Mouse (Mus musculus) layer of hippocampus, adult 9-10 months (tissue): ENCODE measurements around the gene Cdc42.

Source experiments
- DNase-seq: peaks from one replicate; pipeline ENCODE4 v3.0.0; 2022; ENCODE audit warnings: low spot score

Cdc42 gene

DNA sequence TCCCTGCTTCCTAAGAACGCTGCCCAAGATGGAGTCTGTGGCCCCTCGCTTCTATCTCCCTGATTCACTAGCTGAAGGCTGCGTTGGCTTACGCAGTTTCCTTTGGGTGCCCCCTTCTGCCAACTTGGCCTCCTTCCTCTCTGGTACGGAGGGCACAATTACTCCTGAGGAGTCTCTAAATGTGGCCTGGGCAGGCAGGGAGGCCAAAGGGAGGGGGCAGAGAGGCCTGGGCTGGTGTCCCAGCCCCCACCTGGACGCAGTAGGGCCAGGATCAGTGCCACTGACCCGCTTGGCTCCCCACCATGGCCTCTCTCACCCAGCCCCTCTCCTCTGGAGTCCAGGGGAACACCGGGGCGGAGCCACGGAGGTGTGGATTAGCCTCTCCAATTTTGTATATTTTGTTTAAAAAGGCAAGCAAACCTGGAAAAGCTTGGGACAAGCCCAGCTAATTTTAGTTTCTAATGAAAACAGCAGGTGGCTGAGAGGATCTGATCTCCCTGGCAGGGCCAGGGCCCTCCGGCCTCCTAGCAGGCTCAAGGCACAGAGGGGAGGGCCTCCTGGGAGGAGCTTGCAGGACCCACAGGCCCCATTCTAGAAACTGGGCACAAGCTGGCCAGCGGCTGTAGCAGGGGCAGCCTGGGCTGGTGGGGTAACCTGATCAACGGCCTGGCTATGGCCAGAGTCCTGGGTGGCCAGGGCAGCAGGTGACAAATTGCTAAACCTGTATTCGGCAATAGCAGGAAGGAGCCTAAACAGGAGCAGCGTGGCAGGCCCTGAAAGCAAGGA is 71.5 kb downstream of the Cdc42 start:
- no peak for DNase-seq

DNA sequence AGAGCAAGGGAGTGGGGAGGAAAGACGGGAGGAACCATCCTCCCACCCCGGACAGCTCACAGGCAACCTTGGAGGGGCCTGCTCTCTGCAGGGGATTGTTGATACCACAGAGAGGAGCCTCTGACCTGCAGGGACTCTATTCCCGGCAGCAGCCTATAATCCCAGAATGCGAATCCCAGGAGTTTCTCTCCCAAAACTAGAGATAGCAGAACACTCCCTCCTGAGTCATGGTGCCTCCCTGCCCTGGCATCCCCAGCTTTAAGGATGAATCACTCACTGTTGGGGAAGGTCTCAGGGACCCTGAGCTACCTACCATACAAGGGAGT is 74.2 kb downstream of the Cdc42 start:
- DNase-seq = no peak

DNA sequence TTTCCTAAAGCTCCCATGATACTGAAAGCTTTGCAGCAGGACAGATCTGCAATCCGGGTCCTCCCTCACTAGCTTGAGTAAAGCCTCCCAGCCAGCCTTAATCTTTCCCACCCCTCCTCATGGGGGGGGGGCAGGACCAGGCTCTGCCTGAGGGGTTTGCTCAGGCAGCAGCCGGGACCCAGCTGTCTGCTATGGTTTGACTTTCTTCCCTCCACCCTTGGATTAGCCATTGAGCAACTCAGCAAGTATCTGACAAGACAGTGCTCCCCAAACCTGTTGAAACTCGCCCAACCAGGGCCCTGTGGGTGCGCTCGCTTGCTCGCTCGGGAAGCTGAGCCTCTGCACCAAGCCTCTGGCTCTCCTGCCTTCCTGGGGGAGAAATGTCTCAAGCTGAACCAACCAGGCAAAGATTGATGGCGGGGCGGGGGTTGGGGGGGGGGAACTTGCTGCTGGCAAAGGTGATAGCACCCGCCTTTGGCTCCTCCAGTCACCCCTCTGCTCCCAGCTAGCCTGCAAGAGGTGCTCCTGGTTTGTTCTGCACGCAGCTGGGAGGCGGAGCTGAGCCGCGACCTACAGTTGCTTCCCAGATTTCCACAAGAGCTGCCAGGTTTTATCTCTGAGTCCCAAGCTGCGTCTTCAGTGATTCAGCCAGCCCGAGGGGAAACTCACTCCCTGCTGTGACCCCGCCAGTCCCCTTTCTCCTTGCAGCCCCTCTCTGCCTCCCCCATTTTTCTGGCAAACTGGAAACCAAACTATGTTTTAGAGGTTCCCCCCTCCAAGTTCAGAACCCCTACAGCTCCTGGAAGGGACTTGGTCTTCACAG is 74.7 kb downstream of the Cdc42 start:
- DNase-seq = no peak

DNA sequence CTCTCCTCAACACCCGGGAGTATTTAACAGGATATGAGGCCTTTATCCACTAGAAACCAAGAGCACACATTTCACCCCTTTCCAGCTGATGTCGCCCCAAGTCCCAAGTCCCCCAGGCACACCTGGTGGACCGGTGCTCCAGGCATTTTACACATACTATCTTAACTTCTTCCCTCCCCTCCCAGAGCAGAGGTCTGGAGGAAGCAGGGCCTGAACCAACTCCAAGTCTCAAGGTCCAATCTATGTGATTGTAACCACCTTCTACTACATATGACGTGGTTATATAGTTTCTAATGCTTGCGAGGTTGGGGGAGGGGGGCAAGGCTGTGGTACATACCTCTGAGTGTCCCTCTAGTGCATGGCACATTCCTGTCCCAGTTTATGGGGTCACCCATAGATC is 75.4 kb downstream of the Cdc42 start:
- no peak for DNase-seq

DNA sequence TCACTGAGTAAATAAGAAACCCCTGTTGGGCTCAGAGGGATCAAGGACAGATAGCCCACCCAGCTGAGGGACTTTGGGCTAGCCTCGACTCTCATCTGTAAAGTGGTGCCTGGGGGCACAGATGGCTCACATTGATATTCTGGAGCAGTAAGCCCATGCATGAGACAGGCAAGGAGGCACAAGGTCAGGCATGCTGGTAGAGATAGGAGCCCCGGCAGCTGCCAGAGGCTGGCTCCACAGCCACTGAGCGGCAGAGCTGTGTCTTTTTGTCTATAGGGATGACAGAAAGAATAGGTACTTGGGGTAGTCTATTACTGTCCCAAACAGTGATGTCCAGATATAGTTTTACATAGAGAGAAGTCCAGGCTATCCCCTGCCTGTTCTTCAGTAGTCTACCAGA is 76.2 kb downstream of the Cdc42 start:
- DNase-seq = no peak

DNA sequence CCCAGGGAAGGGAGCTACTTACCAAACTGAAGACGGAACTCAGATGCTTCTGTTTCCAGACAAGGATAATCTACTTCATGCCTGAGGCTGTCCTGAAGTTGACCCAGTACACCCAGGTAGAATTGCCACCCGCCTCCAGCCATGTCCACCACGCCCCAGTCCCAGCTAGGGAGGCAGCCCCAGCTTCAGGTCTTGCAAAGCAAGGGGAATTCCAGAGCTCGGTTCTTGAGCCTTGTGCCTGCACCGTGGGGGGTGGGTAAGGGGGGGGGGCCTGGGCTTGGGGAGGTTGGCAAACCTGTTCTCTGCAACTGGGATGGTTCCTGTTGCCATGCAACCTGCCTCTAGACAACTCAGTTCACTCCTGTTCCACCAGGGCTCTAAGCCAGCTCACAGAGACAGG is 78.2 kb downstream of the Cdc42 start:
- no peak for DNase-seq

DNA sequence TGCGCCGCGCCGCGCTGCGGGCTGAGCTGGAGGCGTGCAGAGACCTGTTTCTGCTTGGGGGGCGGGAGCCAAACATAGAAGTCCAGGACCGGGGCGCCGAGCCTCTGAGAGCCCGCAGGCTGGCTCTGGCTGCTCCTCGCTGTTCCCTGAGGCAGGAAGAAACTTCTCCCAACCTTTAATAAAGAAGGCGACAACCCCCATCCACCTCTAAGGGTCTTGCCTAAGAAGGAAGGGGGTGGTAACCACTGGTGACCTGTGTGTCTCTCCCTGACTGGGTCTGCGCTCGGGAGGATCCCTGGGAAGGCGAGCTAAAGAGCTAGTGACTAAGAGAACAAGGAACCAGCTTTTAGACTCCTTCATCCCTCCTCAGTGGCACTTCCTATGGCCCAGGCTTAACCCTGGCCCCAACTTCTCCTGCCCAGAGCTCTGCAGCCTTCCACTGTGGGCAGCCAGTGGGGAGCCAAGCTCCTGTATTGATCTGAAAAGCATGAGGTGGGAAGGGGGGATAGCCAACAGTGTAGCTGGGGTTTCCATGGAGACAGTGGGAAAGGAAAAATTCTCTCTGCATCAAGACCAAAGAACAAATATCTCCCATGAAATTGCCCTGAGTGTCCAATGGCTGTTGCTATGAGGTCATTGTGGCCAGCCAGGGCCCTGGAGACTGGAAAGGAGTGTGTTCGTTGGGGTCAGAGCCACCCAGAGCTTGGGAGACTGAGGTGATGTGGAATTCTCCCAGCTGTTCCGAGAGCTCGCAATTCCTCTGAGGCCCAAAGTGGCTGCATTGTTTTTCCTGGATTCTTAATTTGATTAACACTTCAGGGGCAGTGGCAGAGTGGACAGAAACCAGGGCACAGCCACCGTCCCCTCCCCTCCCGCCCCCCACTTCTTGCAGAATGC is 79.1 kb downstream of the Cdc42 start:
- DNase-seq = no peak

DNA sequence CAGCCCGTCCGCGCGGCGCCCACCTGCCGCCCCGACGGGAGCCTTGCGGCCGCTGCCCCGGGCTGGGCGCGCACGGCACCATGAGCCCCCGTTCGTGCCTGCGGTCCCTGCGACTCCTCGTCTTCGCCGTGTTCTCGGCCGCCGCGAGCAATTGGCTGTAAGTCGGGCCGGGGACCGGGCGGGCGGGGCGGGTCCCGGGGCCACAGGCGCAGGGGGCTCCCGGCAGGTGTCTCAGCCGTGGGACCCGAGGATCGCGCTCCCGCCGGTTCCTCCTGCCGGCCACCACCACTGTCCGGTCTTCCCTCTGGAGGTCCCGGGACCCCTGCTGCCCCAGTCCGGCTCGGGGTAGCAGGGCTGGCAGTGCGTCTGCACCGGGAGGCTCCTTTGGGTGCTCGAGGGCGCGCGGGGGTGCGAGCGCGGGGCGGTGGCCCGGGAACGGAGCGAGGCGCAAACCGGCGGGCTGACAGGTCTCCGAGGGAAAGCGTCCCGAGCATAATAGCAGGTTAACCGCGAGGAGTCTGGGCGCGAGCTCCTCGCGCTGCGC is 79.8 kb downstream of the Cdc42 start:
- no peak for DNase-seq

DNA sequence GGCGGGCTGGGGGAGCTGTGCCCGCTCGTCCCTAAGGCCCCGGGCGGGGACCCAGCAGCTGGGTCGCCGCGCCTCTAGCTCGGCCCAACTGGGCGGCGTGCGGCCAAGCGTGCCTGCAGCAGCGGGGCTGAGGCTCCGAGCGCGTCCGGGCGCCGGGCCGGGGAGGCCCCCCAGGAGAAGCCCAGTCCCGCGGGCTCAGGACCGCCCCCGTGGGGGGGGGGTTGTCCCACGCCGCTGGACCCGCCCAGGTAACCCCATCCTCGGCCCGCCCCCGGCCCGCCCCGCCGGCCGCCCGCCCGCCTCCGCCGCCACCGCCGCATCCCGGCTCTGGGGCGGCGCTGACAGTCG is 80.4 kb downstream of the Cdc42 start, which contains the start of gene Wnt4:
Gene Wnt4, plus strand, starts transcription at position 324 of the 348 bp plus-strand sequence.
- no peak for DNase-seq

DNA sequence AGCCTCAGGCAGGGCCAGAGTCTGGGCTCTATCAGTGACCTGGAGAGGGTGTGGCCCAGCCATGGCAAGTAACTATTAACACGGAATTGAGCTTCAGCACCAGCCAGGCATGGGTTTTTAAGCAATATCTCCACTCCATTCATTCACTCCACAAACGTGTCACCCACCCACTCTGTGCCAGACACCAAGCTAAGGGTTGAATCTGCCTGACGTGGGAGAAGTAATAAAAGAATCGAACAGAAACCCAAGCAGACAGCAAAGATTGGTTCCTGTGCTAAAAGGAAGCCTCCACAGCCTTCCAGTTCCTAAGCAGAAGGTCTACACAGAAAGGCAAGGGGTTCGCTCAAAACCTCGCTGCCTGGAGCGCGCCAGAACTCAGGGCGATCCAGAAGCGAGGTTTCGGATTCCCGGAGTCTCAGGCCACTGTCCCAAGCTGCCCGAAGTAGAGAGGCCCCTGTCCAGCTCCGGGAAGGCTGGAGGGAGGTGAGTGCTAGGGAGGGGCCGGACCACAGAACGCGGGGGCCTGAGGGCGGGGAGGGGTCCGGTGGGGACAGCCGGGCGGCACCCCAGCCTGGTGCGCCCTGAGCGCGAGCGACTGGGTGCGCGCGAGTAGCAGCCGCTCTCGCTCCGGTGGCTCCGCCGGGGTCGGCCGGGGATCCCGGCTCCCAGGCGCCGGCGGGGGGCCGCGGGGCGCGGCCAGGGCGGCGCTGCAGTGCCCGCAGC is 80.9 kb downstream of the Cdc42 start:
- no peak for DNase-seq

DNA sequence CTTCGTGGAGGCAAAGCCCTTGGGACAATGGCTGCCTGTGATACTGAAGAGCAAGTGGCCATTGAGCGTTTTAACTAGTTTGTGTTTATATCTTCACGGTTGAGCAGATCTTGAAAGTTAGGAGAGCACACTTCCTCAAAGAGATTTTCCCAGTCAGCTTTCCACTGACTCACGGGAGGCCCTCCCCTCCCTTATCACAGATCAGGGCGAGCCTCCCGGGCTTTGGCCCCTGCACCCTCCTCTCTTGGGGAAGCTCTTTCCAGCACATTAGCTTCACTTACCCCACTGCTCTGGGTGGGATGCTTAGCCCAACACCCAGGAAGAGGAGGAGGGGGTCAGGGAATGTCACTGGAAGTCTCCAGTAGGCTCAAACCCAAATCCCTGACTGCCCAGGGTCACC is 83.2 kb downstream of the Cdc42 start:
- no peak for DNase-seq

DNA sequence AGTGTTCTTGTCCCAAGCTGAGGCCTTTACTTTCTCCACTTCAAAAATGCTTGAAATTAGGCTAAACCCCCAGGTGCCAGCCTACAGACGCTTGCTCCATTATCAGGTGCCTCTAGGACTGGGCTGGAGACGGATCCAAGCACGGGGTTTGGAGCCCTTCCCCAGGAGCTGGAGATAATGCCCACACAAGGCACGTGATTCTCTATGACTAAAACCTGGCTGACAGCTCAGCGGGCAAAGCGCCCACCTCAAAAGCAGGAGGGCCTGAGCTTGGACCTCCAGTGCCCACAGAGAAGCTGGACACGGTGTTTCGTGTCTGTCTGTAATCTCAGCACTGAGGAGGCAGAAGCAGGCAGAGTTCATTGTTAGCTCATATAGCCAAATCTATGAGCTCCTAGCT is 85.7 kb downstream of the Cdc42 start:
- DNase-seq = no peak
